Mouse (Mus musculus): ENCODE measurements around the gene Nck2. TPM values are rescaled to one million over a fixed set of nuclear protein-coding genes. Genes with fewer than 3 reads are reported as not detected.
"Not testable (repeated sequence)": the region's sequence is repeated elsewhere in the genome, so short reads cannot be mapped to it uniquely, and the experiment has no call there.

Nck2 gene
- polyA plus RNA-seq, 1 experiment: 11.2 TPM

DNA sequence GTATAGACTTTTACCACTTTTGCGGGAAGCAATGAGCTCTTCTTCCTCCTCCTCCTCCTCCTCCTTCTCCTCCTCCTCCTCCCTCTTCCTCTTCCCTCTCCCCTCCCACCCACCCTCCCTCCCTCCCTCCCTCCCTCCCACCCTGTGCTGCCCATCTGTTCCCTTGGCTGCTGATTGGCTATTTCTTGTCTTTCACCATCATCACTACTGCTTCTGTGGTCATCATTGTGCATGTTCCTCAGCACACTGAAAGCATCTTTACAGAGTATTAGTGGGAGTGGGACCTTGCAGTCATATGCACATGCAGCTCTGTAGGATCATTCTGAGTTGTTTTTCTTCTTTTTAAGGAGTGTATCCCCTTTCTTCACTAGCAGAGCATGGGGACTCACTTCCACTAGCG is 78.6 kb downstream of the Nck2 start:
- no peak overlapping the region for H3K27ac ChIP-seq (ENCODE audit: insufficient read depth, low read depth, low read length)
- H3K4me3 ChIP-seq (ENCODE audit: insufficient read depth, low read length): no peak overlapping the region
- TF ChIP-seq POLR2A (IDR thresholded peaks at IDR 0.05; ENCODE audit: borderline replicate concordance, low read depth, low read length): no peak
- no peak for TF ChIP-seq CTCF (IDR thresholded peaks at IDR 0.05; ENCODE audit: low read depth, low read length)
- peaks cover 24% of the 10 kb centered on the region for H3K4me1 ChIP-seq (ENCODE audit: control insufficient read depth, insufficient read depth, low read length)

DNA sequence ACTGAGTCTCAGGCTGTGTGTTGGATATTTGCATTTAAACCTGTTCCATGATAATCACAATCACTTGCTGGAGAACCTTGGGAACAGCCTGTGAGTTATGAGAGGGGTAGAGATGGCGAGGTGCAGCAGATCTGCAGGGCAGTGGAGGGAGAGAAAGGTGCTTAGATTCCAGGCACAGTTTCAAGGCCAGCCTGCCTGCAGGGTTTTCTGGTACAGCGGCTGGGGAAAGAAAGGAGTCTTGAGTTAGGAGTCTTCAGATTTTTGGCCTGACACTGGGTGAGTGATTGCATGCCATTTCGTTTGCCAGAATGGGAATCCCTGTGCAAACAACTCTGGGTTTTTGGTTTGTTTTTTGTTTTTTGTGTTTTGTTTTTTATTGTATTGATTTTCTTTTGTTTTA is 80.0 kb downstream of the Nck2 start:
- H3K4me3 ChIP-seq (ENCODE audit: insufficient read depth, low read length): no peak overlapping the region
- H3K27ac ChIP-seq (ENCODE audit: insufficient read depth, low read depth, low read length): no peak overlapping the region
- H3K4me1 ChIP-seq (ENCODE audit: control insufficient read depth, insufficient read depth, low read length): peaks cover 24% of the 10 kb centered on the region
- TF ChIP-seq CTCF (IDR thresholded peaks at IDR 0.05; ENCODE audit: low read depth, low read length) (no peak), POLR2A (IDR thresholded peaks at IDR 0.05; ENCODE audit: borderline replicate concordance, low read depth, low read length) (no peak)

DNA sequence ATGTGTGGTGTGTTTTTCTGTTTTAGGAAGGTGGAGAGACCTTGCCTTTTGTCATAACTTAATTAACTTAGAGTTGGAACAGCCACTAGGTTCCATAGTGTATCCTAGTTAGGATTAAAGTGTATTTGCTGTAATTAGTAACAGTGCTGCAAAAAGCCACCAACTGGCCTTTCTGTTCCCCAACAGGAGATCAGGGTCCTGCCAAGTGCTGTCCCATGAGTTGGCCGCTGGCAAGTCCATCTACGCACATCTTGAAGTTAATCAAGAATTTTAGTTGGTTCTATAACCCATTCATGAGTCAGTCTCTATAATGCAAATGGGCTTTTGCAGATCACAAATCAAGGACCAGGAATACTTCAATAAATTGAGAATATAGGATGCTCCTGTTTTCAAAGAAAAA is 83.9 kb downstream of the Nck2 start:
- no peaks in the 10 kb centered on the region for H3K4me1 ChIP-seq (ENCODE audit: control insufficient read depth, insufficient read depth, low read length)
- no peak for TF ChIP-seq CTCF (IDR thresholded peaks at IDR 0.05; ENCODE audit: low read depth, low read length)
- TF ChIP-seq POLR2A (IDR thresholded peaks at IDR 0.05; ENCODE audit: borderline replicate concordance, low read depth, low read length): no peak
- H3K4me3 ChIP-seq (ENCODE audit: insufficient read depth, low read length): no peak overlapping the region
- no peak overlapping the region for H3K27ac ChIP-seq (ENCODE audit: insufficient read depth, low read depth, low read length)

DNA sequence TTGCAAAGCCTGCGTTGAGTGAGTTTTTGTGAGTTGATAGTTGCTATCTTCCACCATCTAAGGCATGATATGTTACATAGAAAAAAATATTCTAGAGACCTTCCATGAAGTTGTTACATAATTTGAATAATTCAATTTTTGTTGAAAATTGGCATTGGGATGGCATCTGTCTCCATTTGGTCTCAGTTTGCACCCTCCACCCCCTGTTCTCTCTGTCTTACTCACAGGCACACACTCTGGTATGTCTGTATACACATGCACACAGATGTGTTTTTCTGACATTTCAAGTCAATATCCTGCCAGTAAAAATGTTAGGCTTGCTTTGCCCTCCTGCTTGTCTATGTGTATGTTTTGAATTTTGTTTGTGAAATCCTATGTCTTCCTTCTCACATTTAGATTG is 84.7 kb downstream of the Nck2 start:
- H3K4me3 ChIP-seq (ENCODE audit: insufficient read depth, low read length): no peak overlapping the region
- TF ChIP-seq POLR2A (IDR thresholded peaks at IDR 0.05; ENCODE audit: borderline replicate concordance, low read depth, low read length) (no peak), CTCF (IDR thresholded peaks at IDR 0.05; ENCODE audit: low read depth, low read length) (no peak)
- H3K4me1 ChIP-seq (ENCODE audit: control insufficient read depth, insufficient read depth, low read length): no peaks in the 10 kb centered on the region
- H3K27ac ChIP-seq (ENCODE audit: insufficient read depth, low read depth, low read length): no peak overlapping the region

DNA sequence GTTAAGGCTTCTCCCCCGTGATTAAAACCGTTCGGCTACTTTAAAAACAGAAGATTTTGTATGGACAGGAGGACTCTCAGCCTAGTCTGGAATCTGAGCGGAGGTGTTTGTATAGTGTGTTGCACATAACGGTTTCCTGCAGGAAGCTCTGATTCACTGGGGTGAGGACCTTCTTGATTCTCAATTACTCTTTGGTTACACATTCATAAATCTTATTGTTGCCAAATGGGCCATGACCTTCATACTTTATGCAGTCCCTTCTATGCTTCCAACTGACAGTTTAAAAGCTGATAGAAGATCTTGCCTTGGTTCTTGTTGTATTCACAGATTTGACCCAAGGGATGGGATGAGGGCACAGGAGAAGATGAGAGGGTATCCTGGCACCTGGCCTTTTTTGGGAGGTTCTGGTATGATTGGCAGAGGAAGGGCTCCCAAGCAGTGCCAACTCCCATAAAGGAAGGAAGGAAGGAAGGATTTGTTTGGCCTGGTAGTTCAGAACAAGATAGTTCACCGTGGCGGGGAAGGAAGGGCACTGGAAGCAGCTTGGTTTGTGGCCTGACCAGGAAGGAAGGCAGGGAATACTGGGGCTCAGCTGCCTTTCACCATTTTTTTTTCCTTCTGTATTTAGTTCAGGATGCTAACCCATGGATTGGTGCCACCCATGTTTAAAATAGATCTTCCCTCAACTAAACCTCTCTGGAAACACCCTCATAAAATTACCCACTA is 86.1 kb downstream of the Nck2 start:
- TF ChIP-seq CTCF (IDR thresholded peaks at IDR 0.05; ENCODE audit: low read depth, low read length) (no peak), POLR2A (IDR thresholded peaks at IDR 0.05; ENCODE audit: borderline replicate concordance, low read depth, low read length) (no peak)
- H3K4me1 ChIP-seq (ENCODE audit: control insufficient read depth, insufficient read depth, low read length): peaks cover 6% of the 10 kb centered on the region

DNA sequence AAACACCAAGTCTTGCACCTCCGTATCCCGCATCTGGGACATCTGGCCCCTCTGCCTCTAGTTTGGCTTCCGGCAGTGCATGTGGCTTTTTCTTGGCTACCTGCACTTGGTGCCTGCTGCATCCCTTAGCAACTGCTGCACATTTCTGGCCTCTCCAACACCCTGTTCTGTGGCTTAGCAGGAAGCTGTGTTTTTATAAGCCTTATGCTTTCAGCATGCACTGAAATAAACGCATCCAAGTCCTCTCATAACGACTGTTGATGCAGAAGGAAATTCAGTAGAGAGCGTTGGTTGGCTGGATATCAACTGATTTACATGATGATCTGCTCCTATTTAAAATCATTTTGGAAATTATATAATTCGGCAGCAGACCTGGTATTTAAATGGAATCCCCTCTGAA is 86.9 kb downstream of the Nck2 start:
- H3K27ac ChIP-seq (ENCODE audit: insufficient read depth, low read depth, low read length): no peak overlapping the region
- TF ChIP-seq POLR2A (IDR thresholded peaks at IDR 0.05; ENCODE audit: borderline replicate concordance, low read depth, low read length) (no peak), CTCF (IDR thresholded peaks at IDR 0.05; ENCODE audit: low read depth, low read length) (no peak)
- H3K4me1 ChIP-seq (ENCODE audit: control insufficient read depth, insufficient read depth, low read length): peaks cover 10% of the 10 kb centered on the region
- no peak overlapping the region for H3K4me3 ChIP-seq (ENCODE audit: insufficient read depth, low read length)

More for the DNA sequence above, 86.1 kb downstream of the Nck2 start:
- H3K27ac ChIP-seq (ENCODE audit: insufficient read depth, low read depth, low read length): no peak overlapping the region
- no peak overlapping the region for H3K4me3 ChIP-seq (ENCODE audit: insufficient read depth, low read length)

DNA sequence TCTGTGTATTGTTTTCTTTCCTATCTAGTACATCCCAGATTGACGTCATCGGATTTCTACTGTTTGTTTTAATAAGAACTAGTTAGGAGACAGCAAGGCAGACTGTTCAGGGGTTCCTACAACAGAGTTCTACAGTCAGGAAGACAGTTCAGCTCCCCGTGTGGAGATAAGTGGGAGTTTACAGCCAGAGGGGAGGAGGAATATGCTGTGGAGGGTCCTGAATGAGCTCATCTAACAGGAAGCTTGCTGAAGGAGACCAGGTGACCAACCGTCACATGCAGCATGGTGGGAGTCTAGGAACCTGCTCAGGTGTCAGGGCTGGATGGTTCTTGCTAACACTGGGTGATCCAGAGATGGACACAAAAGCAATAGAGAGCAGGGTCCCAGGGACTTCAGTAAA is 87.9 kb downstream of the Nck2 start:
- Histone ChIP-seq H3K4me1 (ENCODE audit: control insufficient read depth, insufficient read depth, low read length) (peaks cover 12% of the 10 kb centered on the region), H3K27ac (ENCODE audit: insufficient read depth, low read depth, low read length) (no peak overlapping the region), H3K4me3 (ENCODE audit: insufficient read depth, low read length) (no peak overlapping the region)
- TF ChIP-seq CTCF (IDR thresholded peaks at IDR 0.05; ENCODE audit: low read depth, low read length) (no peak), POLR2A (IDR thresholded peaks at IDR 0.05; ENCODE audit: borderline replicate concordance, low read depth, low read length) (no peak)

DNA sequence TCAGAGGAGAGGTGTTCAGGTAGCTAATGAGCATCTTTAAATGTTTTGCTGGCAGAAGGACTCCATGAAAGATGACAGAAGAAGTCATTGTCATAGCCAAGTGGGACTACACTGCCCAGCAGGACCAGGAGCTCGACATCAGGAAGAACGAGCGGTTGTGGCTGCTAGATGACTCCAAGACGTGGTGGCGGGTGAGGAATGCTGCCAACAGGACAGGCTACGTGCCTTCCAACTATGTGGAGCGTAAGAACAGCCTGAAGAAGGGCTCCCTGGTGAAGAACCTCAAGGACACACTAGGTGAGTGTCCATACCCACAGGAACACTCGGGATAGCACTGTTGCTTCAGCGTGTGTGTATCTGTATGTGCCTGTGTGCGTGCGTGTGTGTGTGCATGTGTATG is 89.1 kb downstream of the Nck2 start:
- peaks cover 12% of the 10 kb centered on the region for H3K4me1 ChIP-seq (ENCODE audit: control insufficient read depth, insufficient read depth, low read length)
- H3K27ac ChIP-seq (ENCODE audit: insufficient read depth, low read depth, low read length); H3K4me3 ChIP-seq (ENCODE audit: insufficient read depth, low read length): not testable (repeated sequence)

DNA sequence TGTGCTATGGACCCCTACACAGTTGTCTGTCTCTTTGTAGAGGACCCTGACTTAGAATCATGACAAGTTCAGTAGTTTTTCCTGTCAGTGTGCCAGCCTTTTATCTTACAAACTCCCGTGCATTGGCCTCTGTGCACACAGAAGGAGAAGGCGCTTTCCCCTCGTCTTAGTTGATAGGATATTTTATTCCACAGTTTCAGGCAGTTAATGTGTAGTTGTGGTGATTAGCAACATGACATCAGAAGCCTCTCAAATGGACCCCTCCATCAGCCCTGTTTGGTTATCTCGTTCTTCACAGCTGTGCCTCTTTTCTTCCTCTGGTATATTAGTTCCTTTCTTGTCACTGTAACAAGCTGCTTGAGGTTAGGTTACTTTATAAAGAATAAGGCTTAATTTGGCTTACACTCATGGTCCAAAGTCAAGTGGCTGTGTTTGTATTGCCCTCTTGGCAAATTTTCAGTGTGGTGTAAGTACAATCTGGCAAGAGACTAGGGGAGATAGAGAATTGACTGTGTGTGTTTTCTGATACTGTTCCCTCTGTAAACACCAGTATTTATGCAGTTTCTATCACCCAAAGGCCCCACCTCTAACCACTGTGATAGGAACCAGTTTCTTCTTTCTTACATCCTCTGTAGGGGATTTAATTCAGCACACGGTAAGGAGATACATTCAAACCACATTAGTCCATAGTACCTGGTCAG is 89.8 kb downstream of the Nck2 start:
- no peak overlapping the region for H3K4me3 ChIP-seq (ENCODE audit: insufficient read depth, low read length)
- peaks cover 12% of the 10 kb centered on the region for H3K4me1 ChIP-seq (ENCODE audit: control insufficient read depth, insufficient read depth, low read length)
- TF ChIP-seq POLR2A (IDR thresholded peaks at IDR 0.05; ENCODE audit: borderline replicate concordance, low read depth, low read length) (no peak), CTCF (IDR thresholded peaks at IDR 0.05; ENCODE audit: low read depth, low read length) (no peak)
- no peak overlapping the region for H3K27ac ChIP-seq (ENCODE audit: insufficient read depth, low read depth, low read length)

DNA sequence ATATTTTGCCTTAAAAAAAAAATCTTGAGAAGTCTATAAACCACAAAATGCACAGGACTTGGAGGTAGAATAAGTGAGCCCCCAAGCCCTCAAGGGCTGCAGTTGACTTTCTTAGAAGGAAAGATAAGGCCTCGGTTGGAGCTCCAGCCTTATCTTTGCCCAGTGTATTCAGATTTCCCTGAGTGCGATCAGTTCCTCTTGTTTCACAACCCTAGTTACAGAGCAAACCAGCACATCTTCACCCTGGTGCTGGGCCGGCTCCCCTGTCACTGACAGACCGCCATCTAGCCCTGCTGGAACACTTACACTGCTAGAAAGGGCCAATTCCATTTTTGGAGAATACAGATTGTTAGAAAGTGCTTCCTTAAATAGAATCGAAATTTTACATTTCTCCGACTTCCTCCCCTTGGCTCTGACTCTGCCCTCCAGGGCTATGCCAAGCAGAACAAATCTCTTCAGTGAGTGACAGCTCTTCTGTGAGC is 91.2 kb downstream of the Nck2 start:
- no peak overlapping the region for H3K4me3 ChIP-seq (ENCODE audit: insufficient read depth, low read length)
- H3K27ac ChIP-seq (ENCODE audit: insufficient read depth, low read depth, low read length): peak overlapping the region; percentile 1; the same call in 1 of the 2 replicates
- peaks cover 12% of the 10 kb centered on the region for H3K4me1 ChIP-seq (ENCODE audit: control insufficient read depth, insufficient read depth, low read length)
- TF ChIP-seq POLR2A (IDR thresholded peaks at IDR 0.05; ENCODE audit: borderline replicate concordance, low read depth, low read length) (no peak), CTCF (IDR thresholded peaks at IDR 0.05; ENCODE audit: low read depth, low read length) (no peak)
